In genomic region chr3:106449567-106449966, GRCm38 (mm10) we compare ENCODE assay signal across 19 mouse cellular contexts. TPM values are rescaled to one million over a fixed set of nuclear protein-coding genes. Genes with fewer than 3 reads are reported as not detected.
DNase-seq lines count a peak whose midpoint lies in the region; ATAC-seq and TF ChIP-seq lines count a peak whose summit lies in the region.
"Had no signal": no experiment of that assay in that cellular context is flagged by ENCODE, and none has a peak within 500 bp of the region (broad histone marks: within the 10 kb centered on the region; RNA-seq: fewer than 3 reads in every experiment).

No protein-coding gene starts in this region.

- no peak overlapping the region for H3K4me3 ChIP-seq in lung, postnatal 0 days (ENCODE audit: low read depth, low read length)
- no peak overlapping the region for H3K4me3 ChIP-seq in CH12.LX (replicated peaks in 1 of 3; ENCODE audit: low read depth in 2 of 3, low read length in 2 of 3, poor library complexity in 1 of 3)
- no peak overlapping the region for H3K4me3 ChIP-seq in kidney, embryonic 14.5 days (ENCODE audit: low read length)
- H3K4me3 ChIP-seq: embryonic facial prominence, embryonic 10.5 days; heart, adult 2 months; intestine, embryonic 15.5 days; limb, embryonic 10.5 days had no signal

- TF ChIP-seq CTCF in lung, postnatal 0 days (IDR thresholded peaks at IDR 0.05): no peak
- no peak for TF ChIP-seq CTCF in CH12.LX (conservative IDR thresholded peaks at IDR 0.05 in 1 of 2, IDR thresholded peaks at IDR 0.05 in 1 of 2; ENCODE audit: low read depth in 2 of 2, low read length in 2 of 2)

- H3K27ac ChIP-seq in lung, postnatal 0 days (ENCODE audit: low read length): no peak overlapping the region
- H3K27ac ChIP-seq in CH12.LX (ENCODE audit: insufficient read depth, low read depth): no peak overlapping the region
- no peak overlapping the region for H3K27ac ChIP-seq in kidney, embryonic 14.5 days (ENCODE audit: low read depth, low read length)
- H3K27ac ChIP-seq: embryonic facial prominence, embryonic 10.5 days; heart, adult 2 months; intestine, embryonic 15.5 days; limb, embryonic 10.5 days had no signal

- WGBS in lung, postnatal 0 days: 56% methylated on average over 4 of the region's 4 CpGs
- 78% methylated on average over 4 of the region's 4 CpGs for WGBS in kidney, embryonic 14.5 days

- in situ Hi-C loops in CH12.LX (cut with MboI; ENCODE audit: low pct_ligation_motif_present, low pct_unique_long_range_greater_than_20kb, low sequenced_read_pairs): loop anchor here (10.0 kb wide), 1 partner anchor 775 kb away; no protein-coding TSS in a partner anchor

- H3K9me3 ChIP-seq in lung, postnatal 0 days (ENCODE audit: low read length): no peaks in the 10 kb centered on the region
- no peaks in the 10 kb centered on the region for H3K9me3 ChIP-seq in CH12.LX (replicated peaks; ENCODE audit: low read length)
- no peaks in the 10 kb centered on the region for H3K9me3 ChIP-seq in kidney, embryonic 14.5 days (ENCODE audit: control insufficient read depth, low read length)
- H3K9me3 ChIP-seq: embryonic facial prominence, embryonic 10.5 days; intestine, embryonic 15.5 days; limb, embryonic 10.5 days had no signal

- DNase-seq in lung, postnatal 0 days (ENCODE audit: low spot score): peak; percentile 15
- no peak for DNase-seq in lung, postnatal 14 days
- DNase-seq in CH12.LX (ENCODE audit: extremely low read depth): no peak
- DNase-seq in thymus, postnatal 10 days (ENCODE audit: low spot score in 2 of 2): peak; percentile 66 to 69
- DNase-seq in cerebellum, adult 9-11 months: no peak
- no peak for DNase-seq in left cerebral cortex, postnatal 14 days (ENCODE audit: low spot score in 2 of 2)
- DNase-seq: cerebellum, postnatal 14 days; heart, adult 2 months; kidney, postnatal 25 days; right cerebral cortex, postnatal 14 days had no signal

- no peak for TF ChIP-seq EP300 in lung, postnatal 0 days (IDR thresholded peaks at IDR 0.05)
- TF ChIP-seq EP300 in CH12.LX (IDR thresholded peaks at IDR 0.05; ENCODE audit: low read length): peak; percentile 49

- no peak for TF ChIP-seq RAD21 in CH12.LX (IDR thresholded peaks at IDR 0.05; ENCODE audit: low read depth, low read length)

- ATAC-seq in lung, postnatal 0 days: no peak
- ATAC-seq in megakaryocyte progenitor cell, adult 5-6 weeks (replicated peaks; ENCODE audit: poor library complexity): peak; percentile 62
- ATAC-seq in kidney, embryonic 14.5 days (ENCODE audit: low FRiP score, low TSS enrichment): no peak
- ATAC-seq: intestine, embryonic 15.5 days had no signal

- no peaks in the 10 kb centered on the region for H3K27me3 ChIP-seq in lung, postnatal 0 days (replicated peaks; ENCODE audit: insufficient read depth, low read length)
- H3K27me3 ChIP-seq in CH12.LX (replicated peaks): peaks cover 2% of the 10 kb centered on the region
- no peaks in the 10 kb centered on the region for H3K27me3 ChIP-seq in kidney, embryonic 14.5 days (ENCODE audit: control insufficient read depth, insufficient read depth, low read length)
- H3K27me3 ChIP-seq: intestine, embryonic 15.5 days had no signal

- no peak for TF ChIP-seq POLR2A in CH12.LX (IDR thresholded peaks at IDR 0.05; ENCODE audit: low read depth, low read length)

- no peaks in the 10 kb centered on the region for H3K4me1 ChIP-seq in lung, postnatal 0 days (ENCODE audit: insufficient read depth, low read depth, low read length)
- peaks cover 0 to 13% of the 10 kb centered on the region in 2 experiments; a peak in 2 of 4 replicates for H3K4me1 ChIP-seq in CH12.LX (ENCODE audit: control insufficient read depth in 1 of 2, insufficient read depth in 2 of 2)
- no peaks in the 10 kb centered on the region for H3K4me1 ChIP-seq in kidney, embryonic 14.5 days (ENCODE audit: control insufficient read depth, insufficient read depth, low read length)
- H3K4me1 ChIP-seq: embryonic facial prominence, embryonic 10.5 days; intestine, embryonic 15.5 days; limb, embryonic 10.5 days had no signal

- no peak overlapping the region for H3K4me2 ChIP-seq in lung, postnatal 0 days (replicated peaks; ENCODE audit: low read depth, low read length)
- peak overlapping the region; percentile 16; the same call in 1 of the 2 replicates for H3K4me2 ChIP-seq in CH12.LX (ENCODE audit: insufficient read depth, low read depth, poor library complexity, severe bottlenecking)
- H3K4me2 ChIP-seq in kidney, embryonic 14.5 days (replicated peaks; ENCODE audit: low read depth, low read length): no peak overlapping the region
- H3K4me2 ChIP-seq: intestine, embryonic 15.5 days had no signal

- H3K36me3 ChIP-seq in lung, postnatal 0 days (ENCODE audit: insufficient read depth, low read length): no peaks in the 10 kb centered on the region
- H3K36me3 ChIP-seq in CH12.LX (replicated peaks in 1 of 2; ENCODE audit: control insufficient read depth in 1 of 2, insufficient read depth in 1 of 2, low read length in 1 of 2): no peaks in the 10 kb centered on the region
- no peaks in the 10 kb centered on the region for H3K36me3 ChIP-seq in kidney, embryonic 14.5 days (ENCODE audit: control insufficient read depth, insufficient read depth, low read length)
- H3K36me3 ChIP-seq: embryonic facial prominence, embryonic 10.5 days; intestine, embryonic 15.5 days; limb, embryonic 10.5 days had no signal

- intact Hi-C loops in left cerebral cortex, postnatal 14 days (cut with DNase I): loop anchor here (2.0 kb wide), 2 partner anchors 427 to 459 kb away; no protein-coding TSS in a partner anchor

- no peaks in the 10 kb centered on the region for H3K79me2 ChIP-seq in CH12.LX (replicated peaks; ENCODE audit: control insufficient read depth, extremely low read depth, insufficient read depth, poor library complexity, severe bottlenecking)

- dilution Hi-C loops in CH12.LX (cut with MboI; ENCODE audit: extremely low pct_ligation_motif_present, extremely low pct_unique_long_range_greater_than_20kb, low sequenced_read_pairs): no loop called here

- H3K9ac ChIP-seq in lung, postnatal 0 days (replicated peaks; ENCODE audit: low read depth): no peak overlapping the region
- no peak overlapping the region for H3K9ac ChIP-seq in CH12.LX (ENCODE audit: insufficient read depth, low read depth)
- no peak overlapping the region for H3K9ac ChIP-seq in kidney, embryonic 14.5 days (ENCODE audit: low read depth, low read length)
- H3K9ac ChIP-seq: intestine, embryonic 15.5 days had no signal

TF ChIP-seq in CH12.LX, 34 proteins besides CTCF, POLR2A, EP300 and RAD21:
- TF ChIP-seq JUND (conservative IDR thresholded peaks at IDR 0.05; ENCODE audit: low read depth, low read length) (no peak), RCOR1 (conservative IDR thresholded peaks at IDR 0.05; ENCODE audit: low read depth, low read length) (no peak), MAX (IDR thresholded peaks at IDR 0.05; ENCODE audit: low read length) (0 out of 2 replicates have a peak, but pooled peaks have one; percentile 22), PAX5 (IDR thresholded peaks at IDR 0.05; ENCODE audit: low read length) (no peak), CHD1 (IDR thresholded peaks at IDR 0.05; ENCODE audit: low read depth, low read length) (0 out of 2 replicates have a peak, but pooled peaks have one; percentile 40)

RNA-seq across cellular contexts. Expression of gene Dennd2d, which starts 32.6 kb away (rescaled TPM):
- 19.6 and 20.8 TPM in 2 replicates for polyA plus RNA-seq in lung, postnatal 0 days (2015; fragmentation: Nextera tagmentation; extraction: Ambion mirVana)
- 23.5 and 30.4 TPM in 2 replicates for total RNA-seq in CH12.LX (2012; rRNA removed)
- total RNA-seq in CH12.LX (2014; rRNA removed): 39.3 and 39.8 TPM in 2 replicates
- 37.7 and 38.2 TPM in 2 replicates for polyA plus RNA-seq in CH12.LX (2012; ENCODE audit: insufficient read length, low read depth)
- total RNA-seq in megakaryocyte progenitor cell, adult 5-6 weeks (2015): 20.4 and 20.6 TPM in 2 replicates
- total RNA-seq in megakaryocyte progenitor cell, adult 5-6 weeks (2017): 14.2 and 23.0 TPM in 2 replicates
- under 1 TPM in 1 of 2 experiments, not detected in 1; 0.31 TPM for total RNA-seq in left cerebral cortex, postnatal 14 days (2021)
- 3.8 and 4.4 TPM in 2 replicates for polyA plus RNA-seq in kidney, embryonic 14.5 days (2014; fragmentation: Nextera tagmentation; extraction: Ambion mirVana)

RNA-seq across cellular contexts. Expression of gene Chil6, which starts 43.6 kb away (rescaled TPM):
- polyA plus RNA-seq in lung, postnatal 0 days (2015; fragmentation: Nextera tagmentation; extraction: Ambion mirVana): 0.07 TPM in 1 of 2 replicates, not detected in the other
- total RNA-seq in CH12.LX (2012; rRNA removed) (not detected in 2 replicates), CH12.LX (2014; rRNA removed) (not detected in 2 replicates)
- polyA plus RNA-seq in CH12.LX (2012; ENCODE audit: insufficient read length, low read depth): not detected in 2 replicates
- total RNA-seq in megakaryocyte progenitor cell, adult 5-6 weeks (2015): not detected in 2 replicates
- total RNA-seq in megakaryocyte progenitor cell, adult 5-6 weeks (2017): not detected in 2 replicates
- not detected for total RNA-seq in left cerebral cortex, postnatal 14 days (2021)
- polyA plus RNA-seq in kidney, embryonic 14.5 days (2014; fragmentation: Nextera tagmentation; extraction: Ambion mirVana): not detected in 2 replicates
- total RNA-seq: heart, adult 2 months; heart, postnatal 25 days; layer of hippocampus, postnatal 25 days had no signal
- polyA plus RNA-seq: embryonic facial prominence, embryonic 10.5 days; heart, adult 2 months; limb, embryonic 10.5 days; liver, embryonic 16.5 days; stomach, embryonic 16.5 days had no signal

Comparison
In these comparisons a context has a peak if more than half of its experiments do, and no peak if none do; other contexts are left out.
1. DNase-seq: peak in lung, postnatal 0 days (single experiment) and thymus, postnatal 10 days (2 of 2); none in lung, postnatal 14 days (single experiment), CH12.LX (single experiment), cerebellum, adult 9-11 months (single experiment) and left cerebral cortex, postnatal 14 days (0 of 2).
2. RNA of gene Dennd2d, which starts 32.6 kb away (total RNA-seq): 23.5 to 39.8 TPM in CH12.LX and 14.2 to 23.0 TPM in megakaryocyte progenitor cell, adult 5-6 weeks; 0.31 TPM in left cerebral cortex, postnatal 14 days; every median in the first group is over 10 times any median in the second.